Mouse (Mus musculus) testis, adult 2 months (tissue): ENCODE data around the gene Rae1.

Experiments used
- CTCF ChIP-seq: fragments of 200-500 bp; IDR thresholded peaks from 2 replicates; pipeline ENCODE4 v1.5.1; 2012; ENCODE audit warnings: low read depth, mild to moderate bottlenecking, inconsistent platforms, low read length, moderate library complexity; ENCODE audit not compliant: control insufficient read depth, insufficient read depth, insufficient replicate concordance
- POLR2A ChIP-seq: fragments of 200-500 bp; IDR thresholded peaks from 2 replicates; pipeline ENCODE4 v1.6.1; 2012; ENCODE audit warnings: low read depth, mild to moderate bottlenecking, inconsistent platforms, low read length, moderate library complexity; ENCODE audit not compliant: control insufficient read depth

DNA sequence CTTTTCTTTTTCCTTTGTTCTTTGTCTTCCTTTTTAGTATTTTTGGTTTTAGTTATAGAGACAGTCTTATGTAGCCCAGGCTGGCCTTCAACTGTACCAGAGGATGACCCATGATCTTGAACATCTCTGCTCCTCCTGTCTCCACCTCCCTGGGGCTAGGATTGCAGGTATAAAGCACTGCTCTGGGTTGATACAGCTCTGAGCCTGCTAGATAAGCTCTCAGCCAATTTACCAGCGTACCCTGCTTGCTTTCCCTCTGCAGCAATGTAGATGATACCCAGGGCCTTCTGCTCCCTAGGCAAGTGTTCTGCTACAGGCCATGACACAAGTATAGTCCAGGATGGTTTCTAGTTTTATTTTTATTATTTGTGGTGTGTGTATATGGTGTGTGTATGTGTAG, 42.0 kb downstream of the Rae1 start:
- no peak for TF ChIP-seq POLR2A
- TF ChIP-seq CTCF: no peak
